Mouse (Mus musculus) embryonic fibroblast, embryonic 13.5 days (primary cell): Measurements from ENCODE around the gene Efcab11.

Experiments used
- CTCF ChIP-seq: IDR thresholded peaks from 2 replicates; pipeline ENCODE4 v1.5.1; 2011; ENCODE audit warnings: mild to moderate bottlenecking, control low read depth, low read length, moderate library complexity, borderline replicate concordance; ENCODE audit not compliant: insufficient read depth
- POLR2A ChIP-seq: IDR thresholded peaks from 2 replicates; pipeline ENCODE4 v1.6.1; 2011; ENCODE audit warnings: low read depth, mild to moderate bottlenecking, control low read depth, low read length, moderate library complexity

- TF ChIP-seq POLR2A: no peak
- TF ChIP-seq CTCF: no peak
These were observed 94.8 kb downstream of the Efcab11 start for GRCm38 (mm10) chr12:99789283-99789960.
